Mouse (Mus musculus) ES-E14 (cell line): ENCODE data around the gene Asgr1.

Experiments
- HCFC1 ChIP-seq: IDR thresholded peaks from 2 replicates; pipeline ENCODE4 v1.6.1; 2012; ENCODE audit warnings: low read length, inconsistent platforms, borderline replicate concordance; ENCODE audit not compliant: insufficient read depth
- ZC3H11A ChIP-seq: IDR thresholded peaks from 2 replicates; pipeline ENCODE4 v1.6.1; 2012; ENCODE audit warnings: low read depth, mild to moderate bottlenecking, inconsistent platforms, low read length, borderline replicate concordance

DNA sequence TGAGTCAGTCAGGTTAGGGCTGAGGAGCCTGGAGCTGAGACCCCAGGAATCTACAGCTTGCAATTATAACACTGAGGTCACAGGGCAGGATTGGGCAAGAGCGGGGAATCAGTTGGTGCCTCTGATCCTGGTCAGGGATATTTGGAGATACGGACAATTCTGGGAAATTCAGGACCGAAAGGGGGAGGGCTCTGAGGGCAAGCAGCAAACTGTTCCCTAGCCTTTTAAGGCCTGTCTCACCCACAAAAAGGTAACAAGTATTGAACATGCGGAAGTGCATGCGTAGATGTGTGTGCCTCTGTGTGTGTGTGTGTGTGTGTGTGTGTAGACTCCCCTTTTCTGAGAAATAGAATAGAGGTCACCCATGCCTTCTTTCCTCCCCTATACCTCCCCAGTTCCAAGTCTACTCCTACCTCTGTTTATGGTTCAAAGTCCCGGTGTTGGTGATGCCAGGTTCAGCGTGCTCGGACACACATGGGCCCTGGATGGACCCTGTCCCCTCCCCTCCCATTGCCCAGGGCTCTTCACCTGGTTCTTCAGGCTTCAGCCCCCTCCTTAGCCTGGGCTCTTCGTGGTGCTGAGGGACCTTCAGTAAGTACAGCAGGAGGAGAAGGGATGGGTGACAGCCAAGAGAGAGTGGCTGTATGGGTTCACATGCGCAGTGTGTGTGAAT lies at the start of gene Asgr1:
- TF ChIP-seq ZC3H11A (no peak), HCFC1 (no peak)
